Mouse (Mus musculus): ENCODE measurements around the gene Olfr263. TPM values are rescaled to one million over a fixed set of nuclear protein-coding genes. Genes with fewer than 3 reads are reported as not detected.

Olfr263 gene
- total RNA-seq, 2 experiments from 2014 or later: not detected

DNA sequence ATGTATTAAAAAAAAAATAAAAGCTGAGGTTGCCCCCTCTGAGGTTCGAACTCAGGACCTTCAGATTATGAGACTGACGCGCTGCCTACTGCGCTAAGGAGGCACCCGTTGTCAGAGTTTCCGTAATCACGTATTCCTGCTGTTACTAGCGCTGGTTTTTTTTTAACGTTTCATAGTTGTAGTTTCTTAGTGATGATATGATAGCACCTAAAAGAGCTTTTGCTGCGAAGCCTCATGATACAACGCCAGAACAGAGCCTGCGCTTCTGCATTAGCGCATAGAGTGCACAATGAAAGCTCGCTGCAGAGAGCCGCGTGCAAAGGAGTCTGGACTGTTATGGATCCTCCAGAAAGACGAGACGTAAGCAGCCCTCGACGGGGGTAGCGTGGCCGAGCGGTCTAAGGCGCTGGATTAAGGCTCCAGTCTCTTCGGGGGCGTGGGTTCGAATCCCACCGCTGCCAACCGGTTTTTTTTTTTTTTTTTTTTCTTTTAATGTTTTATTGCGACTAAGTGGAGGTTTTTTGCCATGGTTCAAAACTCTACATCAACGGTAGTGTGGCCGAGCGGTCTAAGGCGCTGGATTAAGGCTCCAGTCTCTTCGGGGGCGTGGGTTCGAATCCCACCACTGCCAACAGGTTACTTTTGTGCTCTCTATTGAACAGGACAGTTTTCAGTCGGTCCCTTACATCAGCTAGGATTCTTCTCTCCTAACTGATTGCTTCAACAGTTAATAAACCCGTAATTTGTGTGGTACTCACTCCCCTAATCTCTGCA lies 40.4 kb downstream of the Olfr263 start:
- DNase-seq: peak; percentile 77 to 80

DNA sequence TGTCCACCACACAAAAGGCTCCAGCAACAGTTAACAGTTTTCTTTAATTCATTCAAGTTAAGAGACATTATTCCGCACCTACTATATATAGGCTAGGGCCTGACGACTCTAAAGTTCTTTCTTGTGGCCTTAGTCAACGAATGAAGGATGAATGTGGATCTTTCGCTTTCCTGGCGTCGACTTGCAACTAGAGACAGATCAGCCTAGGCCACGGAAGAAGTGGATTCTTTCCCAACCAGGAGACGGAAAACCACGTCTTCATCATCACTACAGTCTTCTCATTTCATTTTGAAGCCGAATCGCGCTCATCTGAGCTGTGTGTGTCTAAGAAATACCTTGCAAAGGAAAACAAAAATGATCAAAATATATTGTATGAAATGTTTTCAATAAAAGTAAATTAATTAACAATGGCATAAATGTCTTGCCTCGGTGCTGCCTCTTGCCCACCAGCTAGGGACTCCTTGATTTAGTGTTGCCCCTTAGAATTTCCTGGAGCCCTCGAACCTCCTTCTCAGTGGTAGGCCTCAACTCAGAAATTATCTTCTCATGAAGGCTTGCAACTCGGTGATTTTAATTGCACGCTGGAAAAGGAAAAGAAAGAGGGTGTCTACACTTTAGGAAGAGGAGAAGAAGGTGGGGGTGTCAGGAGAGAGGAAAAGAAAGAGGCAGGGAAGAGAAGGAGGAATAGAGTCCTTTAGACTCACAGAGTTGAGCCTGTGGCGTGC lies 41.2 kb downstream of the Olfr263 start:
- no peak for DNase-seq

DNA sequence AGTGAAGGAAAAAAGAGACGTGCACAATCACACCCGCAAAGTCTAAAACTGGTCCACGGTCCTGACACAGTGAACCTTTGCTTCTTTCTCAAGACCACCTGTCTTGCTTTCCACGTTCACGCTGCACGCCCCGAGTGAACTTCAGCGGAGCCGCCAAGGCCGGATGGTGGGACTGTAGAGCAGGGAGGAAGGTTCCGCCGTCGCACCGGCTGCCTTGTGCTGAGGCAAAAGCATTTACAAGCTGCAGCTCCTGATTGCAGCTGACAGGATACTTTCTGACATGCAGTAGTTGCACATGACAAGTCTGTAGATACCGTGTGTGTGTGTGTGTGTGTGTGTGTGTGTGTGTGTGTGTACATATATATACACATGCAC lies 41.7 kb downstream of the Olfr263 start:
- DNase-seq: no peak

DNA sequence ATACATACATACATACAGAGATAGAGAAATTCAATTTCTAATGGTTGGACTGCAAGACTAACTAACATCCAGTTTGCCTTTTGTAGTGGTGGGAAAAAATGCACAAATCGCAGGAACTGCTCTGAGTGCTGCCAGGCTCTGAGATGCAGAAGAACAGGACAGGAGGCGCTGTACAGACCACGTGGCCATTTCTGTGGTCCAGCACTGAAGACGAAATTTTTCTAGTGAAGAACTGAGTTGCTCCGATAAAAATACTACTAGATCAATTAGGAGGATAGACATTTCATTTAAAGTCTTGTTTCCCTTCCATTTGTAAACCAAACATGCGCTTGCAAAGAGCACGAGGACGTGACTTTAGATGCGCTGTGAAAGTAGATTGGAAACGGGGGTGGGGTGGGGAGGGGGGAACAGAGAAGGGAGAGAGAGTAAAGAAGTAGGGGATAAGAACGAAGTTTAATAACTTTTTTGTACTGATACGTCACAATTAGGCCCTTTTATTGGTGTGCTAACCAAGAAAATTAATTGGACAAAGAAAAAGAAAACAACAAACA lies 42.2 kb downstream of the Olfr263 start:
- DNase-seq: peak; percentile 27 to 45

DNA sequence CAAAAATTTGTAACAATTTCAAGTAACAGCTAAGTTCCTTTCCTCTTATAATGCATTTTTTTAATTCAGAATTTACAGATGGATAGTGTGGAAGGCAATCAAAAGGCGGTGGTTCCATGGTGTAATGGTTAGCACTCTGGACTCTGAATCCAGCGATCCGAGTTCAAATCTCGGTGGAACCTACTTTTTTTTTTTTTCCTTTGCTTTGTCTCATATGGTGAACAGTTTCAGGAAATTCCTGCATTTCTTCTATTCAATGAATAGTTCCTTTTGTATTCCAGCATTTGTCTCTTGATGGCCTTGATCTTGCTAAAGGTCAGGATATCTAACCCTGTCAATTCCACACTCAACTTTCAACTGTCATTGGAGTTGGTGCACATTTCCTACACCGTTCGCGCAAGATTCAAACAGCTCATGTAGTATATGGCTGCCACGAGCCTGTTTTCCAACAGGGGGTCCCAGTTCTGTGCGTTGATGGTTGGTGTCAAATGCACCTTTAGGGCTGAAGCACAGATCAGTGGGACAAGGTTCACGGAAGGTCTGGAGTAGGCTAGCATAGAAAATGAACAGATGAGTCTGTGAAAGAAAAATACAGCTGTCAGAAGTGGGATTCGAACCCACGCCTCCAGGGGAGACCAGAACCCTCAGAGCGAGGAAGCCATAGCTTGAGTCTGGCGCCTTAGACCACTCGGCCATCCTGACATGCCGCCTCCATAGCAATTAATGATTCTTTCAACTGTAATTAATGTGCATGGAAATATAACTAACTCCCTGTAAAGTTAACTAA lies 43.0 kb downstream of the Olfr263 start:
- DNase-seq: peak; percentile 63 to 67

DNA sequence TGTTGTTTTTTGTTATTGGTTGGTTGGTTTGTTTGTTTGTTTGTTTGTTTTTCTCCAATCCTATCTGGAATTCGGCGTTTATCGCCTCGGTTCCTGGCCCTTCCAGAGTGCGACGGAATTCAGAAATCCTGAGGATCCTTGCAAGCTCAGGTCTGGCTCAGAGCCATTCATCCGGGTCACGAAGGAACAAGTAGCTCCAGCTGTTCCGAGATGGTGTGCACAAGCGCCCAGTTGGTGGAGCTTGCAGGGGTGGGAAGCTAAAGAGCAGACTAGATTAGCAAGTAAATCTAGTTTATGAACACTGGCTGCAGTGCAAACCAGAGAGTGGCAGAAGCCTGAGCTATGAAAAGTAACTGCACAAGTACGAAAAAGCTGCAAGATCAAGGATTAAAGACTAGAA lies 43.6 kb downstream of the Olfr263 start:
- peak; percentile 89 to 94 for DNase-seq

DNA sequence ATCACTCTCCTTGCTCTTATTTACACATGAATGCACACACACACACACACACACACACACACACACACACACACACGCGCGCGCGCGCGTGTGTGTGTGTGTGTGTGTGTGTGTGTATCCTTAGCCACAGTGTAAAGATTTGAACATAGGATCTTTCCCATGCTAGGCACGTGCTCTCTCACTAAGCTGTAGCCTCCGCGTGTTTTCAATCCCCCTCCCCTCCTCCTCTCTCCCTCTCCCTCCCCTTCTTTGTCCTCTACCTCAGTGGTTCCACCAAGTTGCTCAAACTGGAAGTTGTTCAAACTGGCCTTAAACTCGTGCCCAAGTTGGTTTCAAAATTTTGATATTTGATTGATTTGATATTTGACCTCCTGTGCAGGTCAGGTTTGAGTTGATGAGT lies 47.3 kb downstream of the Olfr263 start:
- DNase-seq: no peak

DNA sequence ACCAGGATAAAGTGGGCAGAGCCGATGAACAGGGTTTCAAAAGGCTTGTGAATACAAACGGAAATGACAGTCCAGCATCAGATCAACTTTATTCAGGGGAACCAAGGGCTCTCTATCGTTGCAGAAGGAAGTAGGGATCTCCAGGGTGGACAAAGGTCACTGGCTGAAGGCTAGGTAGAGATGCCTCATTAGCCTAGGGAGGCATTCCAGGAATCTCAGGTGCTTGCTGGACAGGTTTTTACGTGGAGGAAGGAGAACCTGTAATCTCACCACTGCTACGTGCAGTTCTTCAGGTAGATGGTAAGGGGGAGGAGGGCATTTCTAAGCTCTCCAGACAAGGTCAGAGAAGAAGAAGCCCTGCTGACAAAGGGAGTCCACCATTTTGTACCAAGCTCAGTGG lies 48.2 kb downstream of the Olfr263 start:
- DNase-seq: no peak

DNA sequence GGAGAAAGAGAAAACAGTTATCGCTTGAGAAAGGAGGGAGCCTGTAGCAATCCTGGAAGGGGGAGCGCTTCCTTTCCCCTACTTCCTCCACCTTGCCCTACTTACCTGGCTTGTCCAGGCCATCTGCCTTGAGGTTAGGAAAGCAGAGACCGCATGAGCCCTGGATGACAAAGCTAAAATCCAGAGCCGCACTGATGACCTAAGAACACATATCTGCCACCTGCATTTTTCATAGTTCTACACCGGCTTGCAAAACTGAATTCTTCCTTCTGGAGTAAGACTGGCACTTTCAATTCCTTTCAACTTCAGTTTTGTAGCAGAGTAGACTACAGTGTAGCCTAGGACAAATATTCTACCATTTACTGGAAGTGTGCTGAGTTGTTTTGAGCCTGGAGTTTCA lies 48.9 kb downstream of the Olfr263 start:
- DNase-seq: no peak

DNA sequence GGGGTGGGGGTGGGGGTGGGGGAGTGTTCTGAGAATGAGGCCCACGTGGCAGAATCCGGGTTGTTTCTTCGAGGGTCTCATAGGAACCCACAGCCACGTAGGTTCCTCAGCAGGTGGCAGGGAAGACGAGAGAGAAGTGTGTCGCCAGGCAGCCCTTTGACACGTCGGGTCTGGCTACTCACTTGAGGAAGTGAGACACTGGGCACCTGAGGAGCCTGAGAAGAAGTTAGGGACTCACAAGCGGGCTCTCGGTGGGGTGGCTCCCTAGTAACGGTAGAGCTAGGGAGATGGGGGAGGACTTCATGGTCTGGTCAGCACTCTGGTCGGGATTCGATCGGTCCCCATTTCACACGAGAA lies 49.9 kb downstream of the Olfr263 start, which contains the start of gene Trim27:
Gene Trim27, plus strand, starts transcription at position 79 of the 357 bp plus-strand sequence.
- DNase-seq: no peak

DNA sequence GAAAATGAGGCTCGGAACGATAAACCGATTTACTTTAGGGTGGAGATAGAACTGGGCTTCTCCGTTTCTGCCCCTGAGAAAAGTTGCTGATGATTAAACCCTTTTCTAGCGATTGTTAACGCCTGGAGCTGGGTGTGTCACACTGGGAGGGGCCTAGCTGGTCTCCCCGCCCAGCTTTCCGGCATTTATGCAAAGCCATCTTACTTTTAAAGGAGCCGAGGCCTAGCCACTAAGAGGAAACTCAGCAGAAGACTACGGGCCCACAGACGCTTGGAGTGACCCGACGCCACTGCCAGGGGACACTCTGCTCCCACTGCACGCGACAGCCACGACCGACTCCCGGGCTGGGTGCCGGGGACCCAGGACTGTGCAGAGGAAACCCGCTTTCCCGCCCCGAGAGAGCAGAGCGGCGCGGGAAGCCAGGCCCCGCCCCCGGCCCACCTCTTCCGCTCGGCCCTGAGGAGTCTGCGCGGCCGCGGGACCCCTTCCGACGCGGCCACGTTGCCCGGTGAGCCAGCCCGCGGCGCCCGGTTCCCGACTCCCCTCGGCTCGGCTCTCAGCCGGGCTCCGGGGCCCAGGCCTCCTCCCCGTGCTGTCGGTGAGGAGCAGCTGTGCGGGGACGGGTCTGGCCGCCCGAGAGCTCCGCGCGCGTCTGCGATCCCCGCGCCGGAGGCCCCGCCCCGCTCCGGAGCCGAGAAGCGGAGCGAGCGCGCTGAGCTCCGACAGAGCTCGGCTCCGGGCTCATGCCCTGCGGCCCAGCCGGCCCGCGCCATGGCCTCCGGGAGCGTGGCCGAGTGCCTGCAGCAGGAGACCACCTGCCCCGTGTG lies 50.5 kb downstream of the Olfr263 start:
- peak; percentile 88 to 91 for DNase-seq

DNA sequence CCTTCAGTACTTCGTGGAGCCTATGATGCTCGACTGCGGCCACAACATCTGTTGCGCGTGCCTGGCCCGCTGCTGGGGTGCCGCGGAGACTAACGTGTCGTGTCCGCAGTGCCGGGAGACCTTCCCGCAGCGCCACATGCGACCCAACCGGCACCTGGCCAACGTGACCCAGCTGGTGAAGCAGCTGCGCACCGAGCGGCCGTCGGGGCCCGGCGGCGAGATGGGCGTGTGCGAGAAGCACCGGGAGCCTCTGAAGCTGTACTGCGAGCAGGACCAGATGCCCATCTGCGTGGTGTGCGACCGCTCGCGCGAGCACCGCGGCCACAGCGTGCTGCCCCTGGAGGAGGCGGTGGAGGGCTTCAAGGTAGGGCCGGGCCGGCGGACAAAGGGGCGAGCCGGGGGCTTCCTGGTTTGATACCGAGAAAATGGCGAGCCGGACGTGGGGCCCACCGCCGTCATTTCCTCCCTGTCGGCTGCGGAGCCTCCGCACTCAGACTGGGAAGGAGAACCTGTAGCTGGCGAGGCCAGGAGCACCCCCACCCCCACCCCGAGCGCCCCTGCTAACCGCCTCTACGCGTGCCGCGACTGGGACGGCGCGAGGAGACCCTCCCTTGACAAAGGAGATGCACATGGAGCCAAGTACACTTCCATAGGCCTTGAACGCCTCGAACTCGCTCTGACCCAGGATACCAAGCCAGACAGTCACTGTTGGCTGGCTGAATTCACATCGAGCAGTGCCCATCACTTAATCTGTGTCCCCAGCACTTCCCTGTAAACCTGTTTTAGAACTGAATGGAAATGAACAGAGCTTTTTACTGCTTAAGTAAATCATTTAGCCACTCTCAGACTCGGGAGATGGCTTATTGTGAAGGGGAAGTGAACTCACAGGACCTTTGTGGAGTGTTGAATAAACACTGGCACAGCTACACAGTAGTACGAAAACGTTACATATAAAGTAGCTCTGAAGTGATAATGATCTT lies 51.4 kb downstream of the Olfr263 start:
- DNase-seq: peak; percentile 65 to 72

DNA sequence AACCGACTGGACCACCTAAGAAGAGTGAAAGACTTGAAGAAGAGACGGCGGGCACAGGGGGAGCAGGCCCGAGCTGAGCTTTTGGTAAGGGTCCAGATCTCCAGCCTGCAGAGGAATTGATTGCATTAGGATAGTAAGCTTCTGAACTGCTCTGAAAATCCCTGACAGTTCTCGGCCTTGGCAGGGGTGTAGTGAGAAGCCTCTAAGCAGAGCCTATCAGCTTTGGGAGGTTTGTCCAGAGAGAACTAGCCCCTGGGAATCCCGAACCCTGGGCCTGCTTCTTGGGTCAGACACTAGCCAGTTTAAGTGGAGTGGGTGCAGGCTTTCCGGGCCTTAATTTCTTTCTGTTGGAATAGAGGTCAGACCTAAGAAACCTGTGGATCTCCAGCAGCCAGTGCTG lies 52.6 kb downstream of the Olfr263 start:
- no peak for DNase-seq

DNA sequence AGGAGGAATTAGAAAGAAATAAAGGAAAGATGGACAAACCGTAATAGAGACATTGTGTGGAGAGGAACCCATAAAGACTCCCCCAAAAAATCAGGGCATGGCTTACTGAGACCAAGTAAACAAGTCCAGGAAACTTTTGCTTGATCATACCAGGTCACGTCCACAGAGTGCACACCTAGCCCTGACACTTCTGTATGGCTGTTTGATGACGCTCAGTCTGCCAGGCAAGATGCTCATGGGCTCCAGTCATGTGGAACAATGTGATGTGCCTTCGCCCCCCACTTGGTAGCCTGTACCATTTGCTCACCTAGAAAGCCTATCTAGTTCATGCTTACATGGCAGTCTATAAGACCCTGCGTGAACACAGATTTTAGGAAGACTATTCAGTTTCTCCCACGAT lies 53.6 kb downstream of the Olfr263 start:
- no peak for DNase-seq

DNA sequence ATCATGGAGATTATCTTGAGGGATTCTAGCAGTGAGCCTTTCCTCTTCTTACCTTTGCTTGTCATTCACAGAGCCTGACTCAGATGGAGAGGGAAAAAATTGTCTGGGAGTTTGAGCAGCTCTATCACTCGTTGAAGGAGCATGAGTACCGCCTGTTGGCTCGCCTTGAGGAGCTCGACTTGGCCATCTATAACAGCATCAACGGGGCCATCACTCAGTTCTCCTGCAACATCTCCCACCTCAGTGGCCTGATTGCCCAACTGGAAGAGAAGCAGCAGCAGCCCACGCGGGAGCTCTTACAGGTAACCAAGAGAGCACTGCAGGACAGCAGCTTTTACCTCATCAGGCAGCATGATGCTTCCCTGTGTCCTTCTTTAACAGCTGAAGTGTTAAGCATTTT lies 54.2 kb downstream of the Olfr263 start:
- no peak for DNase-seq

DNA sequence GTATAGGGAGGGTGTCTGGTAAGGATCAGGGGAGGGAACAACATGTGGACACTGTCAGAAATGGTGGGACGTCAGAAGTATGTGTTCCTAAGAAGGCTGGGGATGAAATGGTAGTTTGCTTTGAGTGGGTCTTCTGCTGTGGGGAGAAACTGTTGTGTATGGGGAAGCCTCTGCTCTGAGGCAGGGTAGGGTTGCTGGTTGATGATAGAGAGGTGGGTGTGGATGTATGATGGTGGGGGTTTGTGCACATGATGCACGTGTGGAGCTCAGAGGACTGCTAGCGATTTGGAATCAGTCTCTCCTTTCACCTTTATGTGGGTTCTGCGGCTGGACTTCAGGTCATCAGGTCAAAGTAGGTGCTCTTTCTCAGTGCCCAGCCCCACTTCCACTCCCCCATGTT lies 56.1 kb downstream of the Olfr263 start:
- DNase-seq: no peak
